Mouse (Mus musculus) kidney, adult 2 months (tissue): ENCODE measurements around the gene Prim1.

Source experiments
- CTCF ChIP-seq: fragments of 200-500 bp; conservative IDR thresholded peaks from 2 replicates; pipeline ENCODE4 v1.5.1; 2011; ENCODE audit warnings: low read depth, mild to moderate bottlenecking, control low read depth, low read length, moderate library complexity, mixed read lengths; ENCODE audit not compliant: insufficient read depth, insufficient read length
- POLR2A ChIP-seq: fragments of 200-500 bp; IDR thresholded peaks from one replicate; pipeline ENCODE4 v1.6.1; 2011; ENCODE audit warnings: low read depth, low read length, control low read depth

- TF ChIP-seq POLR2A (no peak), CTCF (no peak)
These were observed 11.6 kb upstream of the Prim1 start for GRCm38 (mm10) chr10:128003281-128003801.
